Mouse (Mus musculus): ENCODE results near the gene Gsdme.
A peak's percentile ranks its signal among the peaks of the same experiment; 100 is the strongest.

Gene Gsdme

GRCm38 (mm10) chr6:50263670-50264069 is at the start of gene Gsdme:
TSS of gene Gsdme (minus strand) at chr6:50263862.
- DNase-seq (ENCODE audit: low spot score), result no peak

DNA sequence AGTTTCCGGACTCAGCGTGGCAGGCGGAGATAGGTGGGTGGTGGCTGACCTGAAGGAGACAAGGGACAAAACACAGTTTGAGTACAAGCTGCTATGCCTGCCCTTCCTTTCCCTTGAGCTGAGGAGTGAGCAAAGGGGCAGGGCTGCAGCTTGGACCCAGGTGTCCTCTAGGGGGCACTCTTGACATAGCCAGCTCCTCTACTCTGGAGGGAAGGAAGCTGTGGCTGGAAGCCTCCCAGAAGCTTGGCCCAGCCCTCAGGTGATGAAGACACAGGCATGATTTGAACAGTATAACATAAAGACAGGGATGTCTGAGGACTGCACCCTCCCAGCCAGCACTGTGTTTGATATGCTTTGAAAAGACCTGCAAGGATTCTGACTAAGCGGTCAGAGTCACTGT is 49.0 kb upstream of the Gsdme start:
- DNase-seq (ENCODE audit: low spot score), result peak; percentile 65

- peak; percentile 27 for DNase-seq (ENCODE audit: low spot score)
Measured at GRCm38 (mm10) chr6:50309019-50309418, 45.4 kb upstream of the Gsdme start.

- no peak for DNase-seq (ENCODE audit: low spot score)
Measured at GRCm38 (mm10) chr6:50306625-50307024, 43.0 kb upstream of the Gsdme start.

DNA sequence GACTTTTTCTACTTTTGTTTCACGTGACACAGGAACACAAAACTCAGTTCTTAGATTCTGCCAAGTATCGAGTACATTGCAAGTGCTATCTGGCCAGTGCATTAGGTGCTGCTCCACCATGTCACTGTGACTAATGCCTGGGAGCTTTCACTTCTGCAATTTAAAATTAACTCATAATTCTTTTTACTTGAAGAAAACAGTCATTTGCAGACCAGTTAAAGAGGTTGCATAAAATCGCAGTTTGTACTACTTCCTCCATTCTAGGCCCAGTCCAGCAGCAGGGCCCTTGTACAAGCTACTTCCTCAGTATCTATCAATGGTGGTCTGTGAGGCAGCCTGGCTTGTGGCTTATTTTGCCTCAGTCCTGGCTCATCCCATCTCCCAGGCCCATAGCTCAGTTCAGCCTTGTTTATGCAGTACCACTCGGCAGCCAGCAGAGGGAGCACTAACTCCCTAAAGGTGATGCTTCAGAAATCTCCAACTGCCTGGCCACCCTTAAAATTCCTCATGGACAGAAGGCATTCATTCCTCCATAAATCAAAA is 41.4 kb upstream of the Gsdme start:
- peak; percentile 37 for DNase-seq (ENCODE audit: low spot score)

DNA sequence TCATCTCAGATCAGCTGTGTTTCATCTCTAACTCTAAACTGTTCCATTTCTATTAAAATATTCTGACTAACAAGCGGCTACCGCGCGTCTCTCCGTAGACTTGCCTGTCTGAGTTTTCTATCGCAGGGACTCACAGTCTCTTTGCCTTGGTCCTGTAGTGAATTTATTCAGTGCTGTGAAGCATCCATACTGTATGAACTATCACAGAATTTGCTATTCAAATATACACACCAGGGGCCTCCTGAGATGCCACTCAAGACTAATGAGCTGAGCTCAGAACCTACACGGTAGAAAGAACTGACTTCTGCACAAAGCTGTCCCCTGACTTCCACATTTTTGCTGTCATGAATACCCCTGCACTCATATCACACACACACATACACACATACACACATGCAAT is 37.5 kb upstream of the Gsdme start:
- no peak for DNase-seq (ENCODE audit: low spot score)

GRCm38 (mm10) chr6:50300622-50301021 is 37.0 kb upstream of the Gsdme start:
- DNase-seq (ENCODE audit: low spot score), result no peak

DNA sequence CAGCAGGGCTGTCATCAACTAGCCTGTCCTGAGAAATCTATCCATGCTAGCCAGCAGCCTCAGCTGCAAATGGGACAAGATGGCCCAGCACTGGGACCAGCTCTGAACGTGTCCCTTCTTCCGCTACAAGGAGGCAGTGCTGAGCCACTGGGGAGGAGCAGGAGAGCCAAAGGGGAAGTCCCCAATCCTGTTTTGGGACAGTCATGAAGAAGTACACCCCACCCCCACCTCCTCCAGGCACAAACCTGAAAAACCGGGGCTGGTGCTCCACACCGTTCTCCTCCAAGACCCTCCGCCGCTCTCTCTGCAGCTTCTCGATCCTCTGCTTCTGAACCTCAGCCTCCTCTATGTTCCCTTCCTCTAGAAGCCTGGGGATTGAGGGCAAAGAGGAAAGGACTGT is 35.4 kb upstream of the Gsdme start:
- DNase-seq (ENCODE audit: low spot score), result no peak

- DNase-seq (ENCODE audit: low spot score), result no peak
Measured at GRCm38 (mm10) chr6:50297671-50298070, 34.0 kb upstream of the Gsdme start.

GRCm38 (mm10) chr6:50295136-50295535 is 31.5 kb upstream of the Gsdme start:
- no peak for DNase-seq (ENCODE audit: low spot score)

GRCm38 (mm10) chr6:50294128-50294527 is 30.5 kb upstream of the Gsdme start:
- DNase-seq (ENCODE audit: low spot score), result peak; percentile 64

DNA sequence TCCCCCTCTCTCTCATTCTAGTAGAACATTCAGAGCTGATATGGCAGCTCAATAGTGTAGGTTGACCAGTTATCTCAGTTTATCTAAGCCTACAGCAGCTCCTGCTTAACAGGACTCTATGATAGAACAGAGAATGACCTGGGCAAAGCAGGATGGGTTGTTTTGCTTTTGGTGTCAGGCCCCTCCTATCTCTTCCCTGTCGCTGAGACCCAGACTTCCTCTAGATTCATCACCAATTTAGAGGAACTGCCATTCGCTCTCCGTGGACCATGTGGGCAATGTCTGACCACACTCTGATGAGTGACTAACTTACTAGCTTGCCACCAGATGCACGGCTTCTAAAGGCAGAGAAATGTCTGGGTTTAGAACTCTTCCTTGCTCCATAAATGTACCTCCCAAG is 28.0 kb upstream of the Gsdme start:
- no peak for DNase-seq (ENCODE audit: low spot score)

GRCm38 (mm10) chr6:50286881-50287280 is 23.2 kb upstream of the Gsdme start:
- DNase-seq (ENCODE audit: low spot score), result no peak

- no peak for DNase-seq (ENCODE audit: low spot score)
Measured at GRCm38 (mm10) chr6:50279642-50280041, 16.0 kb upstream of the Gsdme start.

DNA sequence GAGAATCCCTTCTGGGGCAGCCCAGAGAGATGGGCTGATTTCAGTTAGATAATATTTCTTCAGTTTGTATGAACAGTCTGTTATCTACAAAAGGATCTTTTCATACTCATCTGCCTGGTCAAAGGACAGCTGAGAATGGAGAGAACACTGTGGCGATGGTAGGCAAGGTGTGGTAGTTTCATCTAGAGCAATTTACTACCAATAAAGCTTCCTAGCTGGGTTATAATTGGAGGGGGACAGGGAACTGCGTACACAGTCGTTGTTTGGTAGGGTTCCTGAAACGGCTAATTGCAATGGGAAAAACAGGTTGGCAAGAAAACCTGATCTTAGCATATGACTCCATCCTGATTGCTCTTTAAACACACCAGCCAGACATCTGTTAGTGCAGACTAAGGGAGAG is 10.3 kb upstream of the Gsdme start:
- no peak for DNase-seq (ENCODE audit: low spot score)

DNA sequence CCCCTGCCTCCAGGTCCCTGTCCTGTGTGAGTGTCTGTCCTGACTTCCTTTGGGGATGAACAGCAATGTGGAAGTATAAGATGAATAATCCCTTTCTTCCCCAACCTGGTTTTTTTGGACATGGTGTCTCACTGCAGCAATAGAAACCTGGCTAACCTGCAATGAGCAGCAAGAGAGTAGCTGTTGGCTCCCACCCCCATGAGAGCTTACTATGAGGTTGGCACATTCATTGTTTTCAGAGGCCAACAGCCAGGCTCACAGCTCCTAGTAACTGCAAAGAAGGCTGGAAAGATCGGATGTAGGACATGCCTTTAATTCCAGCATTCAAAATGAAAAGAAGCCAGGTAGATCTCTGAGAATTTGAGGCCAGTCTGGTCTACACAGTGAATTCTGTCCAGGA is 9.8 kb upstream of the Gsdme start:
- DNase-seq (ENCODE audit: low spot score), result no peak

DNA sequence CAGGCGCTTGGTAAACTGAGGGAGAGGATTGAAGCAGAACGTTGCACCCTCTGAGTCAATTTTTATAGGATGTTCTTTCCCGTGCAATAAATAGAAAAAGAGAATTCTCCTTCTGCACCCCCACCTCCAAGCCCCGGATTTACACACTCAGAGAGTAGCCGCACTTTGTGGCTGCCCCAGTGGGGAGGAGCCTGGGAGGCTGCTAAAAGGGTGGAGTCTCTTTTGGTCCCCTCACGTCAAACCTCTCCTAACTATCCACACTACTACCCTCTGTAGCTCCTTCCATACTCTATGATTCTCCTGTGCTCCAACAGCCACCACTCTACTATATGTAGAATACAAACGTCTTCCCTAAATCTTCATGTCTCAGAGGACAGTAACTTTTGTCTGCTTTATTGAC is 1.4 kb downstream of the Gsdme start:
- no peak for DNase-seq (ENCODE audit: low spot score)

DNA sequence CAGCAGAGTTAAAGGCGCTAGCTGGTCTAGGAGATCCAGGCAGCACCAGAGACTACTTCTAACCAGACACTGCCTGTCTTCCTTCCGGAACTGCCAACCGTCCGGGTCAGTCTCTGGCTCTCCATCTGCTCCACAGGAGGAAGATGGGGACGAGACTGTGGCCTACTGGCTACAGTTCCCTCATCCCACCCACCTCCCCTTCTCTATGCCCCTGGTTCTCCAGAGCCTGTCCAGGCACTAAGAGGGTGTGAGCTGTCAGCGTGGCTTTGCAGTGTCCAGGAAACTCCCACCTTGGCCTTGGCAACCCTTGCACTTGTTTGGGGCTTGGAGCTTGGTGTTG is 1.8 kb downstream of the Gsdme start:
- DNase-seq (ENCODE audit: low spot score), result no peak

GRCm38 (mm10) chr6:50261201-50261921 is 2.3 kb downstream of the Gsdme start:
- DNase-seq (ENCODE audit: low spot score), result peak; percentile 88

DNA sequence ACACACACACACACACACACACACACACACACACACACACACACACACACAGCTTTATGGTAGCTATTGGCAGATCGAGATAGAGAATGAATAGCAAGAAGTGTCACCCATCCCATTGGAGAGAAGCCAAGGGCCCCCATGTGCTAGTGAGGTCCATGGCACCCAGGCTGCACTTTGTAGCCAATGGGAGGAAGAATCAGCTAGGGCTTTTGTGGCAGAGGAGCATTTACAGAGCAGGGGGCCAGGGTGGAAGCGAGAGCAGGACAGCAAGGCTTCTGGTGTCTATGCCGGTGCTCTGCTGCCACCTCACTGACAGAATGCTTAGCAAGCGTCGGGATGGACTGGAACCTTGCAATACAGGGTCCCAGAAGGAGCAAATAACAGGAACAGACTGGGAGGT is 8.3 kb downstream of the Gsdme start:
- no peak for DNase-seq (ENCODE audit: low spot score)

- peak; percentile 66 for DNase-seq (ENCODE audit: low spot score)
Measured at GRCm38 (mm10) chr6:50254723-50255184, 8.9 kb downstream of the Gsdme start.

GRCm38 (mm10) chr6:50252690-50253089 is 11.0 kb downstream of the Gsdme start:
- no peak for DNase-seq (ENCODE audit: low spot score)

DNA sequence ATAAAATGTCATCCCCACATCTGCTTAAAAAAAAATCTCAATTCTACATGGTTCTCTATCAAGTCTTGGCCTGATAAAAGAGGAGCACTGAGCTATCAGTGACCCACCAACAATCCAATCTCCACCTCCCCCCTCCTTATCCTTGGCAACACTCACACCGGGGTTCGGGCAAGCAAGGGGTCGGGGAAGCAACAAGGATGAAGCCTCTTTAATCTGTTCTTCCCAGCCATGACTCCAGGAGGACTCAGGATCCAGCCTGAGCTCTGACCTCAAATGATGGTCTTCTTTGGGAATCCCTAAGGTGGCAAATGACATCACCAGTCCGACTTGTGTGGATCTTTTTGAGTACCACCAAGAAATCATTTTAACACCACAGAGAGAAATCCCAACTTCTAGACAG is 15.9 kb downstream of the Gsdme start:
- no peak for DNase-seq (ENCODE audit: low spot score)

DNA sequence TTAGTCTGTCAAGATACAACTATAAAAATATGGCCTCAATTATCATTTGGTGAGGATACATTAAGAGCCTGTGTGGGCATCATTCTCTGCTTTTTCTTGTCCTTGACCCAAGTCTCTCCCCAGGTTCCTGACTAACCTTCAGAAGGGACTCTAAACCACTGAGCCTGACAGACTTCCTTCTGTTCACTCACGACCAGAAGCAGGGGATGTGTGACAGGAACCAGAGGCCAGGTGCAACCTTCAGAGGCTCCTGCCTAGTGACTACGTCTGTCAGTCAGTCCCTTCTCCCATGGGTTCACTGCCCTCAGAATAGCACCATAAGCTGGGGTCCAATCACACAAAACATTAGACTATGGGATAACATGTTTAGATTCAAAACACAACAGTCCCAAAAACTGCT is 16.3 kb downstream of the Gsdme start:
- DNase-seq (ENCODE audit: low spot score), result no peak

All from yolk sac, embryonic 10.5 days (tissue).